Mouse (Mus musculus): ENCODE data around the gene Gm49403.
"Not testable (repeated sequence)": the region's sequence is repeated elsewhere in the genome, so short reads cannot be mapped to it uniquely, and the experiment has no call there.

The Gm49403 gene

DNA sequence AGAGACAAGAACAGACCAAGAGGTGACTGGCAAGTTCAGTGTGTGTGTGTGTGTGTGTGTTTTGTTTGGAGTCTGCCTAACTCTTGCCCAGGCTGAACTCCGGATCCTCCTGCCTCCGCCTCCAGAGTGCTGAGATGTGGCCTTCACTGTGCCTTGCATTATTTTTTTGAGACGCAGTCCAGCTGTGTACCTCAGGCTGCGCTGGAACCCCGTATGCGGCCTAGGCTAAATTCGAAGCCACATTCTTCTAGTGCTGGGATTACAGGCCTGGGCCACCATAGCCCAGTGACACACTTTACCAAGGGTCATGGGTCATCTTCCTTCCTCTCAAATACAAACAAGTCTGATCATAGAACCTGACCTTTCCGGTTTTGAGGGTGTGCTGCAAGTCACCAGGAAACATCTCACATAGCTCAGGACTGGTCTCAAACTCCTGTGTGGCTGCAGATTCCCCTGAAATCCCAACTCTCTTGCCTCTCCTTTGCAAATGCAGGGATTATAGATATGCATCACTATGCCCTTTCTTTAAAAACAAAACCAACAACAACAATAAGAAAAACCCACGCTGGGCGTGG is 11.4 kb upstream of the Gm49403 start:
- no peak for DNase-seq

DNA sequence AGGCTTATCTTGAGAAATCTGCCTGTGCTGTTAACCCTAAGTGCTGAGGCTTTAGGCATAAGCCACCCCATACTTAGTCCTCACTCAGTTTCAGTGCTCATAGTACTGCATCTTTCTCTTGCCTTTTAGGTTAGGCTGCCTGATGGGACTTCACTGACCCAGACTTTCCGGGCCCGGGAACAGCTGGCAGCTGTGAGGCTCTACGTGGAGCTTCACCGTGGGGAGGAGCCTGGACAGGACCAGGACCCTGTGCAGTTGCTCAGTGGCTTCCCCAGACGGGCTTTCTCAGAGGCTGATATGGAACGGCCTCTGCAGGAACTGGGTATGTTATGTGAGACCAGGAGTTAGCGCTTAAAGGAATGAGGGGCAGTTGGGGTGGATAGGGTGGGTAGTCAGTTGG is 8.7 kb upstream of the Gm49403 start:
- no peak for DNase-seq

DNA sequence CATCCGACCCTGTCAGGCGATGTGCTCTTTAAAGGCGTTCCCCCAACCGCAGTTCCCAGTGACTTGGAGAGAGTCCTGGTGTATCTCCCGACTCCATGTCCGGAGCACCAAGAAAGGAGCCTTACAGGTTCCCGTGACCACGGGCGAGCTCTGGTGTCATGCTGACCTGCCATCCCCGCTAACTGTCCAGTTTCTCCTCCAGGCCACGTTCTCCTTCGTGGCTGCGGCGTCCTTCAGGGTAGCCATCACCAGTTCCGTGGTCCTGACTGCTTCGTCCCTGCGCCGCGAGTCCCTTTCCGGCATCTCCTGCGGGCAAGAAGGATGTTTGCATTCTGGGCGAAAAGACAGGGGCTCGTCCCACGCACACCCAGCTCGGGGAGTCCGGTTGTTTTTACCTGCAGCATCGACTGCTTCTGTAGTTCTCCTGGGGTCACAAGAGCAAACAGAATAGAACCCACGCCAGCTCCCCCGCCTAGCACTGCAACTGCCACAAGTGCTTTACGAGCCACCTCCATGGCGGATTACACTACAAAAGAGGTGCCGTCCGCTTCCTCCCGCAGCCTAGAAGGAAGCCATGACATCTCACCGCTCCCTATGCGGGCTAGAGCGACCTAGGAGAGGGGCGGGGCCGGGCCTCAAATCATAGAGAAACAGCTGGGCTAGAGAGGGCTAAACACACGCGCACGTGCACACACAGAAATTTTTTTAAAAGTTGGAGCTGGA is 3.3 kb upstream of the Gm49403 start, which contains the start of gene Uqcc3:
Gene Uqcc3 (minus strand): TSS at position 613 of the 723 bp plus-strand sequence.
- DNase-seq: peak; percentile 91

DNA sequence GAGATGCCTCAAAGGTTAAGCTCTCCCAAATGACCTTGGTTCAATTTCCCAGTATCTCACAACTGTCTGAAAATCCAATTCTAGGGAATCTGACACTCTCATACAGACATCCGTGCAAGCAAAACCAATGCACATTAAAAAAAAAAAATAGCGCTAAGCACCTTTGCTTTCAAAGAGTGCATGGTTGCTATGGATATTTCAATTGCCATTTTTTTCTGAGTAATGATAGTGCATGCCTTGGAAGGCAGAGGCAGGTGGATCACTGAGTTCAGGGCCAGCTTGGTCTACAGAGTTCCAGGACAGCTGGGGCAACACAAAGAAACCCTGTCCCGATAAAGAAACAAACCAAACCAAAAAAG is 2.7 kb upstream of the Gm49403 start:
- DNase-seq: no peak

DNA sequence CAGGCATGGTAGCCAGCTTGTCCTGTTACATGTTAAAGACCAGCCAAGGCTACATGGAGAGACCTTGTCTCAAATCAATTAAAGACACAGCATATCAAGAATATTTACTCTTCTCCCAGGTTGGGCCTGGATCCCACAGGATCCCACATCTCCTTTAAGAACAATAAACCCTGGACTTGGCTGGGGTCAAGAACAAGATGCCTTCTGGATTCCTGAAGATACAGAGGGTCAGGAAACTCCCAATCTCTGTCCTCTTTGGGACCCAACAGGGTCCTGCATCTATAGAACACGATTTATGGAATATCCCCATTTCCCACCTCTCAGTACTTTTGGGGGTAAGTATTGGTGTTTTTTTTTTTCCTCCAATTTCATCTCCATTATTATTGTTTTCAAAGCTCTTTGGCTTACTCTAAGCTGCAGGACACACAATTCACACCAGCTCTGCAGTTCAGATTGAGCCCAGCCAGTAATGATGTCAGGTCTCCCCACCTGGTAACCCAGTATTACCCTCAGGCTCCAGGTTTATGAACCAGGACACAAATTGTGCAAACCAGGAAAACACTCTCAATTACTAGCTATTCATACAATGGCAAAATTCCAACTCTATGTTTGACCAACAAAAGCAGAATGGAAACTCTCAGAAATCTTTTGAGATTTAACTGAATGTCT is 3.3 kb downstream of the Gm49403 start:
- no peak for DNase-seq

DNA sequence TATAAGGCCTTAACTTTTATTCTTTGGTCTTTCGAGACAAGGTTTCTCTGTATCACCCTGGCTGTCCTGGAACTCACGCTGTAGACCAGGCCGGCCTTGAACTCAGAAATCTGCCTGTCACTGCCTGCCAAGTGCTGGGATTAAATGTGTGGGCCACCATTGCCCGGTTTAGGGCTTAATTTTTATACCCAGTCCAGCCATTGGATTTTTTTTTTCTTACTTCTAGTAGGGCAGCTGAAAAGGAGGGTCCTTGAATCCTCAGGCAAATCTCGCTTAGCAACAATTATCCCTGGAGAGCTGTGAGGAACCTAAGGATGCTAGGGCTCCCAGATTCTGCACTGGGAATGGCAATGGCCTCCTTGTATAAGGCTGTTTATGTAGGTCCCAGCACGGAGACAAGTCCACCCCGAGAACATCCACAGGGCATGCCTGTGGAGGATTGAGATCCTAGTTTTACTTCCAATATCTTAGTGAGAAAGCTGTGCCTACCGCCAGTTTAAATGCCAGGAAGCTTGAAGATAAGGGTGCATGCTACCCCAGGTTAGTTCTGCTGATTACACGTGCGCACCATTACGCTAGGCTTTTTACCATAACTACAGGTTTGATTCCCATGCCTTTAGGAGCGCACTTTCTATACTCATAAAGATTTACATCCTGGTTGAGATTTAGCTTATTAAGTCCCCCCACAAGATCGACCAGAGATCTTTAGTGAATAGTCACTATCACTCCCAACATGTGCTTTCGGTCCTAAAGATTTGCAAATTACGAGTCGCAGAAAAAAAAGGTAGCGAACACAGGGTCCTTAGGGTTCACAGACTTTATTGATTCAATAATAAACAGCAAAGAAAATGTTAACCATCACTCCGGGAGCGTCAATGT is 4.1 kb downstream of the Gm49403 start:
- no peak for DNase-seq

DNA sequence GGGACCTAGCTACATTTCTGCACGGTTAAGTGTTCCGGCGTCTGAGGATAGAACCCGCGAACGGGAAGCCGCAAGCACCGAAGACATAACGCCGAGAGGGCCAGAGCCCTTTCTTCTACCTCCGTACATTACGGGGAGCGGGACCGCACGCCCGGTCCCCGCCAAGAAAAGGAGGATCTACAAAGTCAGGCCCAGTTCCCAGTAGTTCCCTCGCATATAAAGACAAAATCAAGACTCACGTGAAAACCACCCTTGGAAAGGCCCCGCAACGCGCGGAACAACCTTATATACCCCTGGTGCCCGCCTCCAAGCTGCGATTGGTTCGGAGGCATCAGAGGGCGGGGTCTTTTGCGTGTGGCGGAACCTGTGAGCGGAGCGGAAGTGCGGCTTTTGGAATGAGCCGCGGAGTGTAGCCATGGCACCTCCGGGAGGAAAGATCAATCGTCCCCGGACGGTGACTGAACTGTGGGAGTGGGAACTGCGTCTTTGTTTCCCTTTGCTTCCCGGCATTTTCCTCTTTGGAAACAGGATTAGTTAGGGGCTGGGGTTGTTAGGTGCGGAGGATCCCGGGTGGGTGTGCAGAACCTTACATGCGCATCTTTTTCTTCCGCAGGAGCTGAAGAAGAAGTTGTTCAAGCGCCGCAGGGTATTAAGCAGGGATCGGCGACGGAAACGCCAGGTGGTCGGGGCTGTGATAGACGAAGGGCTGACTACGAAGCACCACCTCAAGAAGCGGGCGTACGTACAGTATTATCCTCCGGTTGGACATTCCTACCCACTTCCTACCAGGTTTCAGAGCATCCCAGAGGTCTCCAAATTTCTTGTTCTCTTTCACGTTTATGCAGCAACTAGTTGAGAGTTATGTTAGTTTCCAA is 5.0 kb downstream of the Gm49403 start, which contains the start of the genes 1810009A15Rik and Gm49416:
Gene 1810009A15Rik (plus strand): TSS at position 343 of the 875 bp plus-strand sequence.
Gene Gm49416 (plus strand): TSS at position 416 of the 875 bp plus-strand sequence.
- peak; percentile 96 to 97 for DNase-seq

DNA sequence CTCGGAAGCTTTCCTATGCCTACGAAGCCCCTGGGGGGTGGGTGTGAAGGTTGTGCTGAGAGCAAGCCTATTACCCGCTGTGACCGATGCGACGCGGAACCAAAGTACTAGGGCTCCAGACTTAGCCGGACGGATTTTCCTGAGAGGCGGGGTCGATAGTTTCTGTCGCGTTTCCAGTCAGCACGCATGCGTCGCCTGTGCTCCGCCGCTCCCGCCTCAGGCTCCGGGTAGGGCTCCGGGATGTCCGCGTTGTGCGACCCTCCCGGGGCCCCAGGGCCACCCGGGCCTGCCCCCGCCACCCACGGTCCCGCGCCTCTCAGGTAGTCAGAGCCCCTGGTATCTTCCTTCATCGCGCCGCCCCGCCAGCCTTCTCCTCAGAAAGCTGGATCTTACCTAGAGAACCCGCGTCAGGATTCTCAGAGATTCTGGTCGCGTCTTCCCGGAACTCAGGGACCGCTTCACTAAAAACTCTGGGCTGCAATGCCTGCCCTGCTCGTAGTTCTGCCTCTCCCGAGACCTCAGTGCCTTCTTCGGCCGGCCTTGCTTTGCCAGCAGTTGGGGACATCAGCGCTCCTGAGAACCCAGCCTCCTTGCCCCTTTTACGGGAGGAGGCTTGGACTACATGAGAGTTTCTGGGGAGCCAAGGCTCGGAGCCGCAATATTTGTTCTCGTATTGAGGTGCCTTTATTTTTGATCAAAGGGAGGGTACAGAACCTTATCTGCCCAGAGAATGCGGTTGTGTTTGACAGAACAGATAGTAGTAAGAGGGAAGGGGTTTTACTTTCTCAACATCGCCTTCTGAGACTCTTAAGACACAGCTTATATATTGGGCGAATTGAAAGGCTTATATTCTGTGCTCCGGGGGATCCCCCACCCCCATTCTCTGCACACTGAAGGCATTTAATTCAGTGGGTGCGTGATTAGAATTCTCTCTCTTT is 9.4 kb downstream of the Gm49403 start, which contains the start of gene Ints5:
Gene Ints5 (plus strand): TSS at position 177 of the 938 bp plus-strand sequence.
- peak; percentile 90 for DNase-seq

DNA sequence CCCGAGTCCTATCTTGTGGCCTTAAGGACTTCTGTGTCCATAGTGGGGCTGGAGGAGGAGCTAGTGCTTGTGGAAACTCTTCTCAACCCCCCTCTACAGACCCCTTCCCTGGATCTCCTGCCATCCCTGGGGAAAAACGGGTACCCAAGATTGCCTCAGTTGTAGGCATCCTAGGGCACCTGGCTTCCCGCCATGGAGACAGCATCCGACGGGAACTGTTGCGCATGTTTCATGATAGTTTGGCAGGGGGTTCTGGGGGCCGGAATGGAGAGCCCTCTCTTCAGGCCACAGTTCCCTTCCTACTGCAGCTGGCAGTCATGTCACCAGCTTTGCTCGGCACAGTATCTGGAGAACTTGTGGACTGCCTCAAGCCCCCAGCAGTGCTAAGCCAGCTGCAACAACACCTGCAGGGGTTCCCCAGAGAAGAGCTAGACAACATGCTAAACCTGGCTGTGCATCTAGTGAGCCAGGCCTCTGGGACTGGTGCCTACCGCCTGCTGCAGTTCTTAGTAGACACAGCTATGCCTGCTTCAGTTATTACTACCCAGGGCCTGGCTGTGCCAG is 11.7 kb downstream of the Gm49403 start:
- peak in 1 of 2 experiments; percentile 41 for DNase-seq

DNA sequence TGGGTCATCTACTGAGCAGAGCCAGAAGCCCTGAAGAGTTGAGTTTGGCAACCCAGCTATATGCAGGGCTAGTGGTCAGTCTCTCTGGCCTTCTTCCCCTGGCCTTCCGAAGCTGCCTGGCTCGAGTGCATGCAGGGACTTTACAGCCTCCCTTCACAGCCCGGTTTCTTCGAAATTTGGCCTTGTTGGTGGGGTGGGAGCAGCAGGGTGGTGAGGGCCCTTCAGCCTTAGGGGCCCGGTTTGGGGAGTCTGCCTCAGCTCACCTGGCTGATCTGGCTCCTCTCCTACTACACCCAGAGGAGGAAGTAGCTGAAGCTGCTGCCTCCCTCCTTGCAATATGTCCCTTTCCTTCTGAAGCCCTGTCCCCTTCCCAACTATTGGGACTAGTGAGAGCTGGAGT is 12.5 kb downstream of the Gm49403 start:
- not testable (repeated sequence) for DNase-seq

DNA sequence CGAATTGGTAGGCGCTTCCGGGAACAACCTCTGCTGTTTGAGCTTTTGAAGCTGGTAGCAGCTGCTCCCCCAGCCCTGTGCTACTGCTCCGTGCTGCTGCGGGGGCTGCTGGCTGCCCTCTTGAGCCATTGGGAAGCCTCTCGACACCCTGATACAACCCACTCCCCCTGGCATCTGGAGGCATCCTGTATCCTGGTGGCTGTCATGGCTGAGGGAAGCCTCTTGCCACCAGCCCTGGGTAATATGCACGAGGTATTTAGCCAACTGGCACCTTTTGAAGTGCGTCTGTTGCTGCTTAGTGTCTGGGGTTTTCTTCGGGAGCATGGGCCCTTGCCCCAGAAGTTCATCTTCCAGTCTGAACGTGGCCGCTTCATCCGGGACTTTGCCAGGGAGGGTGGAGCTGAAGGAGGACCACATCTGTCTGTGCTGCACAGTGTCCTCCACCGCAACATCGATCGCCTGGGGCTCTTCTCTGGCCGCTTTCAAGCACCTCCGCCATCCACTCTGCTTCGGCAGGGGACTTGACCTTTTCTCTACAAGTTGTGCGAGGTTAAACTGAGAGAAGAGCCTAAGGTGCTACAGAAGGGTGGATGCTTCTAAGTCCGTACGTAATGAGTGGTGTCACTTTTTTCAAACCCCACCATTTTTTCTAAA is 13.6 kb downstream of the Gm49403 start:
- peak; percentile 56 to 64 for DNase-seq

DNA sequence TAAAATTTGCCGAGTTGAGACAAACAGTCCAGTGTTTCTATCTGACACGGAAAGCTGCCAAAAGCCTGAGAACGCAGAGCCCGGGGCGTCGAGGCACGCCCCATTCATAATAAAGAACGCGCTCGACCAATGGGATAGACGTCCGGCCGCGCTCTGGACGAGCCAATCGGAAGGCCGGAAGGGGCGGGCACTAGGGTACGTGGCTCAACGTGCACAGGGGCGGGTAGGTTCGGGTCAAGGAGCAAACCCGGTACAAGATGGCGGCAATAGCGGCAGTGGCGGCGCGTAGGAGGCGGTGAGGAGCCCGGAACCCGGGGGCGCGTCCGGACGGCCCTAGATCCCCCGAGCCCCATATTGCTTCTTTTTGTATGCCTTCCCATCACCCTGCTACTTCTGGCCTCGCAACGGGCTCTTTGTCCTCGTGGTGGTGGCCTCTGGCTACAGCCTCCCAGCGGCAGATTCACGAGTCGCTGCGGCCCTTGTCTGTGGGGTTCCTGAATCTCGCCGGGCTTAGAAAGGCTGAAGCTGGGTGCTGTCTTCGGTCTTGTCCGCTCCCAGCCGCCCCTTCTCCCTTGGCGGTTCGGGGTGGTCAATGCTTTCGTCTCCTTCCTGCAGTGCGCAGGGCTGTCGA is 14.2 kb downstream of the Gm49403 start, which contains the start of gene Ganab:
Gene Ganab (plus strand): TSS at position 207 of the 631 bp plus-strand sequence.
- peak; percentile 94 to 95 for DNase-seq

DNA sequence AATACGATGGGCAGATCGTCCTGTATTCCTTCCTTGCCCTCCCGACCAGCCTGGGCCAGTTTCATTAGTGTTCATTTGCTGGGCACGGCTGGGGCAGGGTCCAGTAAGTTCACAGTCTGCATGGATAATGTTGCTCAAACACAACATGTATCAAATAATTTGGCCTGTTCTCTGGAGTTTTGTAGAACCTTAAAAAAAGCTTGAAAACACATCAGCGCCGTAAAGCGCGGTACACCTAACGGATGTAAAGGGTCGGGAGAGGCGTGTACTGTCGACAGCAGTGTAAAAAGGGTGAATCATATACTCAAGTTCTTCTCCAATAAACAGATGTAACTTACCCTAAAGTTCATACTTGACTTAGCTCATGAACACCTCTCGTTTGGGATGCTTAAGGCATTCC is 14.8 kb downstream of the Gm49403 start:
- no peak for DNase-seq

DNA sequence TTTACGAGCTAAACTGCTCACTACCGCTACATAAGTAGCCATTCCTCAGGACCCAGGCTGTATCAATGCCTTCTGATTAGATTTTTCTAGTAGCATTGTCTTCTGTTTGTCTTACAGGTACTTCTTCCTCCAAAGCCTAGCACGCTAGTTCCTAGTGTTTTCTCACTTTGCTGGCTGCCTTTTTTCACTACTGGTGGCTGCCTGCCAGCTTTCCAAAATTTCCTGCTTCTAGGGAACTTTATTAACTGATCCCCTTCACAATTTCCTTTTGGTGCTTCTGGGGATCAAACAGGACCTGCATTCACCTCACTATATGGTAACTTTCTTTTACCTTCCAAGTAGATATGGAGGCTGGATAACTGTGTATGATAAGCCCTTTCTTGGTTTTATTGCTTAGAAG is 15.3 kb downstream of the Gm49403 start:
- DNase-seq: peak in 1 of 2 experiments; percentile 42

DNA sequence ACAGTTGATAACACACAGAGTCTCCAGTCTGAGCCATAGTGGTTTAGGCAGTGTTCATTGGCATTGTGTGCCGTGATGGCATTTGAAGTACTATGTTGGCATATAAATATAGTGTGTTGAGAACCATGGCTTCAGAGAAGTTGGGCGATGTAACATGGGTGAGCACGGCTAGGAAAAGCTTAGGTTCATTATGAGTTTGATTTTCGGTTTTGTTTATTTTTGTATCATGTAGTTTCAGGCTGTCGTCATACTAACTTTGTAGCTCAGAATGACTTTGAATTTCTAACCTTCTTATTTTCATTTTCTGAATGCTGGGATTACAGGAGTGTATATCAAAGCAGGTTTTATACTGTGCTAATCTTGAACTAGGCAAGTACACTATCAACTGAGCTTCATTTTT is 19.7 kb downstream of the Gm49403 start:
- no peak for DNase-seq

DNA sequence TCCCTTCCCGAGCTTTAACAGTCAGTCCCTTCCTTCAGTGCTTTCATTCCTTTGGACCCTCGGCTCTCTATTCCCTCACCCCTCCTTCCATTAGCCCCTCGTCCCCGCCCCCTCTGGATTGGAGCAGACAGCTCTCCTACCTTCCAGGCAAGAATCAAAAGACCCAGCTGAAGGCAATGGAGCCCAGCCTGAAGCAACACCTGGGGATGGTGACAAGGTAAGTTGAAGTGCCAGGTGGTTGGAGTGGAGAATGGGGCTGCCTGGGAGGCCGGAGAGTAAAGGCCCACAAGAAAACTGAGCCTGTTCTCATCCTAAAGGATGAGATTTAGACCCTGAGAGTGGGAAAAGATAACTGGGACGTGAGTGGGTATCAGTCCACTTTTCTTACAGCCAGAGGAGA is 24.8 kb downstream of the Gm49403 start:
- DNase-seq: no peak

DNA sequence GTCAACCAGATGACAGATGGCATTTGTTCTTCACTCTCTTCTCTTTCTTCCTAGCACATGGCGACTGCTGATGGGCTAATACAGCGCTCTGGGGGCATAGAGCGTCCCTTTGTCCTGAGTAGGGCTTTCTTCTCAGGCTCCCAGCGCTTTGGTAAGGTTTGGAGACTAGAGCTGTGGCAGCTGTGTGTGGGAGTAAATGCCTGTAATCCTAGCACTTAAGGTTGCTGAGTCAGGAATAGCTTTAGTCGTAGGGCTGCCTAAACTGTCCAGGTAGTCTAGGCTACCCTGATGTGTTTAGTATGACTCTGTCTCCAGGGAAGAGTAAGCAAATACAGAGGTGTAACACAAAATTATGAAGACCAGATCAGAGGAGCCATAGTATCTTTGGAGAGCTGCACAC is 28.1 kb downstream of the Gm49403 start:
- no peak for DNase-seq

DNA sequence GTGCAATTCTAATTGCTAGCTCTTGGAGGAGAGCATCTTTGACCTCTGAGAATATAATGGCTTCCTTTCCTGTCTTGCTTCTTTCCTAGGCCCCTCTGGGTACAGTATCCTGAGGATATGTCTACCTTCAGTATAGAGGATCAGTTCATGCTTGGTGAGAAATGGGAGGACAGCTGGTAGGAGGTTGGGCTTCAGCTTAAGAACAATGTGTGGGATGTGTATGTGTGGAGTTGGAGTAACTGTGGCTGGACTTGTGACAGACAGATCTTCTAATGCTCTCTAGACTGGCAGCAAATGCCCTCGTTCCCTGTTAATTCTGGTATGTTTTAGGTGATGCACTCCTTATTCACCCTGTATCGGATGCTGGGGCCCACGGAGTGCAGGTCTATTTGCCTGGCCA is 30.5 kb downstream of the Gm49403 start:
- DNase-seq: no peak

DNA sequence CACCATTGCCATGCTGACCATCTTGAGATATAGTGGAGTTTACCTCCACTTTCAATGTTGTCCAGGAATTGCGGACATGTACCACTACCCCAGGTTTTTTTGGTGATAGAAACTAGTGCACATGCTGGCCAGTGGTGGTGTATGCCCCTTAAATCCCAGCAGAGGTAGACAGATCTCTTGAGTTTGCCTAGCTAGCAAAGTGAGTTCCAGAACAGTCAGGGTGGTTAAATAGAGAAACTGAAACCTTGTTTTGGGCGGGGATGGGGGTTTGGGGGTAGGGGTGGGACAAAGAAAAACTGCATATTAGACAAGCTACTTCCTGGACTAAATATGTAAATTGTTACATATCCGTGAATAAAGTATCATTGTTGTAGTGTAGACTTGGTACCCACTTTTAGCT is 35.3 kb downstream of the Gm49403 start:
- no peak for DNase-seq
